Mouse (Mus musculus): ENCODE measurements around the gene Slco4c1. TPM values are rescaled to one million over a fixed set of nuclear protein-coding genes. Genes with fewer than 3 reads are reported as not detected.

The Slco4c1 gene
- polyA plus RNA-seq (2017; shearing (Covaris generic)) = under 1 TPM in 1 of 3 experiments, not detected in 2; 0.09 TPM

DNA sequence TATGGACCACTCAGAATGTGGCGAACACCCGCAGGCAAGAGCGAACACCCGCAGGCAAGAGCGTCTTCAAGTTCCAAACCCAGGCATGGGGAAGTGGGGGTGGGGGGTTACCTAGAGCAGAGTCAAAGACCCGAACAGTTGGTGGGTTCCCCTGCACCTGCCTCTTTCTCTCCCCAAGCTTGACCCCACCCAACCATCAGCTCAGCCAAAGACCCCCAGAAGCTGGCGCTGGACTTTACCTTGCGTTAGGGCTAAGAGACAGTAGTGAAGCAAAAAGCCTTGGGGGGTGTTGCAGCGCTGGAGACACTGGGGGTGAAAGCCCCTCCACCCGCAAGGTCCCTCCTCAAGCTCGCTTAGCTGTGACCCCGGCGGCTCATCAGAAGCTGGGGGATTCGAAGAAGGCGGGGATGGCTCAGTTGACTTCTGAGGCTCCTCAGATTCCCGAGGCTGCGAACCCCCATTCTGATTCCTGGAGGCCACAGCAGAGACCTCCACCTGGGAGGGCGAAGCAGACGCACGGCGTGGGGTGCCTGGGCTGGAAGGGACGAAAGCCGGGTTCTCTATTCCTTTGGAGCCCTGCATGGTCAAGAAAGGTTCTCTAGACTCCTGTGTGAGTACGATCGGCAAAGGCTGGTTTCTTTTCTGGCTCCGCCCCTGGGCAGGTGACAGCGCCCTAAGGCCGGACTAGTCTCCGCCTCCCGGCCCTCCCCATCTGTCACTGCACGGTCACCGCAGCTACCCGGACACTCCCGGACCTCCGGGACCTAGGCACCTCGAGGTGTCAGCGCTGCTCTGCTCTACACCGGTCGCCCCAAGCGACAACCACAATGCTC, at the start of gene Slco4c1:
Gene Slco4c1 (minus strand): TSS at position 644 of the 833 bp plus-strand sequence.
- ATAC-seq = peak; percentile 38

DNA sequence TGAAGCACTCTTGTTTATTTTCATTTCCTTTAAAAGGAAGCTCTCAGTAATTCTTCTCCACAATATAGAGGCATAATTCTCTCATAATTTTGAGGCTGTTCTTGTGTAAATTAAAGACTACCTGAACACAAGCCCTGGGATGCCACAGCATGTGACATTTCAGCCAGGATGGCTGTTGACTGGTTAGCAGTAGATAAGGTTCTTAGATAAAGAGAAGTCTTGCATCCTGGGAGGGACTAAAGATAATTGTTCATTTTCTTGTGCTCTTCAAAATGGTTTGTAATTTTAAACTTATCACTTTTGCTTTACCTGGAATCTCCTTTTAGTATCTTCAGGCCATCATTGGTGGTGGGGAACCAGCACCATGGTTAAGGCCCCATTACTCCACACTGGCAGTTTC, 45.4 kb upstream of the Slco4c1 start:
- ATAC-seq = no peak

DNA sequence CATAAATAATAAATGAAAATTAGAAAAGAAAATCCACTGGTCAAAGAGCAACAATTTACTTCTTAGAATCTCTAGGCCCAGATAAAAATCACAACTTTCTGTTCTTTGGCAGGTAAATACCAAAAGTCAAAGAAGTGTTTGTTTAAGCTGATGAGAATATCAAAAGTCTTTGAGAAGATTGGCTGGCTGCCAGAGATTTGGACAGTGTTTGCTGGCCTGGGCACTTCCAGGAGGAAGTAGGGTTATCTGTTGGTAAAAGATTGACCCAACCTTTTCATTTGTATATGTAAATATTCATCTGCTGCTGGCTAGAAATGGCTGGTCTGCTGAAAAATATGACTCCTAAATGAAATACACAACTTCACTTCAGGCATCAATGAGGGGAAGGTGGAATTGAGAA, 11.8 kb upstream of the Slco4c1 start:
- ATAC-seq = no peak

DNA sequence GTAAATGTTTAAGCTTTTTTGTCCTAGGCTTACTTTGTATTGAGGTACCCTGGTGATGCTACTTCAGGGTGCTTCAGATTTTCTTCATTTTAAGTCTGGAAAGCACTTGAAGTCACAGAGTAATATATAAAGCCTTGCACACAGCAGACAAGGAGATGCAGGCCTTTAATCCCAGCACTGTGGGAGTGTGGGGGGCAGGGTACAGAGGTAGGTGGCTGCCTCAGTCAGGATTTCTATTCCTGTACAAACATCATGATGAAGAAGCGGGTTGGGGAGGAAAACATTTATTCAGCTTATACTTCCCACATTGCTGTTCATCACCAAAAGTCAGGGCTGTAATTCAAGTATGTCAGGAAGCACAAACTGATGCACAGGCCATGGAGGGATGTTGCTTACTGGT, 6.6 kb upstream of the Slco4c1 start:
- no peak for ATAC-seq

DNA sequence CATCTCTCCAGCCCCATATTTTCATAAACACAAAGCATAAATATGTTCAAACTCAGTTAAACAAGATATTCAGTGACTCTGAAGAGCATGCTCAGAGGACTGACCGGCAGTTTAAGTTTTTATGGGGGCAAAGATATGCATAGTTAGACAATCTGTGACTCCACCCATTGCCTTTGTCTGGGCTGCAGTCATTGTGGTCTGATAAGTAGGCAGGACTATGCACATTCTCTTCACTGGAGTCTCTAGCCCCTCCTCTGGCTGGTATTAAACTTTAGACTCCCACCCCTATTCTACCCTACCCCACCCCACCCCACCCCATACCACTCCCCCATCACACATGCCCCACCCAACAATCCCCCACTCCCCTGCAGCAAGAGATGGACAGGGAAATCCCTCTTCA, 4.1 kb upstream of the Slco4c1 start:
- no peak for ATAC-seq

DNA sequence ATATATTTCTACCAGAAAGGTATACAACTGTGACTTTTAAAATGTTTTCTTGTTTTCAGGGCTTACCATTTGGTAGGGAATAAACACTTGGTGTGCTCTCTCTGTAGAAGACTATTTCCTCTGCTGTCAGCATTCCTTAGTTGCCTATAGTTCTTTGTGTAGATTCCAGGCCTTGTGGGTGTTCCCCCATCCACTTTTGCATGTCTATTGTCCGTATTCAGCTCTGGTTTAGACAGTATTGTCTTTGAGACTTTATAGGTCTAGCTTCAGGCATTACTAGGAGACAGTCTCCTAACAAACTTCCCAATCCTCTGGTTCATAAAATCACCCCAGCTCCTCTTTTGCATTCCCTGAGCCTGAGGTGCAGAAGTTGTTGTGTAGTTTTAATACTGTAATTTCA, 2.7 kb upstream of the Slco4c1 start:
- ATAC-seq = no peak

DNA sequence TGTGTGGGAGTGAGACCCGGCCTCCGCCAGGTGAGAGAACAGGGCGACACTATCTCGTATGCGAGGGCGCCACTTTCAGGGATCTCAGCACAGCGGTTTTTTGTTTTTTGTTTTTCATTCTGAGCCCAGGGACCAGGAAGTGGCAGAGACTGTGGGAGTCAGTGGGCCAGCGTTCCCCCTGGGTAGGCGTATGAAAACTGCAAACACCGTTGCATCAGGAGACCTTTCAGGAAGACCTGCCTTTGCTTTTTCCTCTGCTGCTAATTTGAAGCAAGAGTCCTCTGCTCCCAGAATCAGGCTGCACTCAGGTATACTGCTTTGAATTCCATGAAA, 356 bp upstream of the Slco4c1 start:
- ATAC-seq = no peak

DNA sequence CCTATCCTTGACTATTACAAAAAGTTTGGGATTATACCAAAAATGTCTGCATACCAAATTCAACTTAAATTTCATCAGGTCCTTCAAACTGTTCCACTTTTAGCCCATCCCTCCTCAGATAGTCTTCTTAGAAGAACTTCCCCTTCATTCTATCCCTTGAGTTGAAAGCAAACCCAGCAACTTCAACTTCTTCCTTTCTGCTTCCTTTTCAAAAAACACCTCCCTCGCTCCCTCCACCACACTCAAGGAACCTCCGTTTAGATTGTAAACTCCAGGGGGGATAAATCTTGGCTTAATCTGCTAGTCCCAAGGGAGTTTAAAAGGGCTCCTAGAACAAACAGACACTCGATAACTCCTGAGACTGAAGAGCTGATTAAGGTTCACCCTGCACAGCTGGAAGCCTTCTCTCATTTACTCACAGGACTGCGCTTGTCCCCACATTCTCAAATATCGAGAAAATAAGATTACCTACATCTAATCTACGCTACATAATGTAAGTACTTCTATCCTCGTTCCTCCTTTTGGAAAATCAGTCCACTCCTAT, 1.1 kb downstream of the Slco4c1 start:
- no peak for ATAC-seq

DNA sequence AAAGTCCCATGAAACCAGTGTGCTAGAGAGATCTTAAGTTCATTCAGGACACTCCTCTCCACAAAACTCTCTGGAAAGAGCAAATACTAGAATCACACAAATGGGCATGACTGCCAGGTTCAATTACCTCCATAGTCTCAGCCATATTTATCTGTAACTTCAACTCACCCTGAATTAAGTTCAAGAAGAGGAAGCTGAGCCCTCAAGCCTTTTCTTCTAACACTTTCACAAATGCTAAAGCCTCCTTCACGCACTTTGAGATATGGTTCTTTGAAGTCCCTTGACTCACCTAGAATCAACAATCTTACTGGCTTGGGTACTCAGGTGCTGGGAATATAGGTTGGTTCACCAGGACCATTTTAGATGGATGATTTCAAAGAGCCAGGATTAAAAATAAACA, 3.2 kb downstream of the Slco4c1 start:
- ATAC-seq = no peak

DNA sequence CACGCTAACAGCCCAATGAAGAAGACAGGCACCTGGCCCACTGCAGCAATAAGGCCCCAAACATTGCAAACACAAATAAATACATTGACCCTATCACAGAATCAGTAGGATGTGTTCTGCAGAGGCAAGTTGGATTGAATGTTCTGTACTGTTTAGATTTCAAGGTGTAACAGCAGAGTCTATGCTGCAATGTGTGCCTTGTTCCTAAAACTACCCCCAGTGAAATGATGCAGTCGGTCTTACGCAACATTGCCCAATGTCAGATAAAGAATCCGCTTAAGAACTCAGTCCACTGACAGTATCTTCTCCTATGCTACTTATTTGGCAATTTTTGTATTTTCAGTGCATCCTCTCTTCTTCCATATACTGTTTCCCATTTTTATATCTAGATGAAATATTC, 6.0 kb downstream of the Slco4c1 start:
- ATAC-seq = no peak

DNA sequence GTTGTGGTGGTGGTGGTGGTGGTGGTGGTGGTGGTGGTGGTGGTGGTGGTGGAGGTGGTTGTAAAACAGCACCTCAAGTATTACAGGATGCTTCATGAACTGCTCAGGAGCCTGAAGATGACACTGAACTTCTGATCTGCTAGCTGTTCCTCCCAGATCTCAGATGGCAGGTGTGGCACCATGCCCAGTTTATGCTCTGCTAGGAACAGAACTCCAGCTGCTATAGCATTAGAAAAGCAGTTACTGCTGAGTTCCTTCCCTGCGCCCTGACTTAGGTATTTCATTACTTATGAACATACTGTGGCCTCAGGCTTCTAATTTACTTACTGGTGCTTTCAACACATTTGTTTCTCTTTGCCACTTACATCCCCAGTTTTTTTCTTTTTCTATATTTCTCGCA, 7.9 kb downstream of the Slco4c1 start:
- ATAC-seq = no peak

DNA sequence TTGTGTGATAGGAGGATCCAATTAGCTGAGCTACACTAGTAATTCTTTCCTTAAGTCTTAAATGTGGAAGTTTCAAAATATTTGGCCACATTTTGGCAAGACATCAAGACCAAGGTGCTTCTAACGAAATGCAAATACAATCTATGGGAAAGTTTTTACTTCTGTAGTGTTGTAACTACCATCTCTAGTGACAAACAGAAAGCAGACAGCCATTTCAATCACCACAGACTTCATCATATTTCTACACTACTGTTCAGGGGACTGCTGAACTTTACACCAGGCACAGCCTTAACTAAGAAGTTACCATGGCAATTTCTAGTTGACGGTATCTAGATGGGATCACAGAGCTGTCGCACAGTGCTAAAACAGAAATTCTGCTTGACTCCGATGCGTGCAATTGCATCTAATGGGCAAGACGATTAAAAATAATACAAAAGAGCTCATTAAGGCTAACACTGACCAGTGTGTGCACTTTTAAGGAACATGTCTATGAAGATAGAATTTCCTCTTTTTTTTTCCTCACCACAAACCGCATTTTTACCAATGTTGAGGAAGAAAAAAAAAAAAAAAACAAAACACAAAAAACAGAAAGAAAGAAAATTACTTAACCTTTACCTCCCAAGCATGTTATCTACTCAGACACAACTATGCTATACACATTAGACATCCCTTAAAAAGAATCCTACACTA, 11.8 kb downstream of the Slco4c1 start:
- ATAC-seq = no peak

DNA sequence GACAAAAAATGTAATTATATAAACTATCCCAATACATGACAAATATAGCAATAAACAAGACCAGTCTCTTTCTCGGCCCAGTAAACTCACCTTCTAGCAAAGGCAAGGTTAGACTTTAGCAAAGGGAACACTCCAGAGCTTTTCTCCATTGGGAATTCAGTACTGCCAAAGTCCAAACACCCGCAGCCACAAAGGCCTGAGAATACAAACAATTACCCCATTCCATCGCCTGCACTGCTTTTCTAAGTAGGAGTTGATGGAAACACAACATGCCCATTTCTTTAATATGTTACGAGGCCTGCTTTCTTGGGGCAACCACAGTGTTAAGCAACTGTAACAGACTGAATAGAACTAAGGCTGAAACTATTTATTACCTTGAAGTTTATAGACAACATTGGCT, 18.4 kb downstream of the Slco4c1 start:
- no peak for ATAC-seq

DNA sequence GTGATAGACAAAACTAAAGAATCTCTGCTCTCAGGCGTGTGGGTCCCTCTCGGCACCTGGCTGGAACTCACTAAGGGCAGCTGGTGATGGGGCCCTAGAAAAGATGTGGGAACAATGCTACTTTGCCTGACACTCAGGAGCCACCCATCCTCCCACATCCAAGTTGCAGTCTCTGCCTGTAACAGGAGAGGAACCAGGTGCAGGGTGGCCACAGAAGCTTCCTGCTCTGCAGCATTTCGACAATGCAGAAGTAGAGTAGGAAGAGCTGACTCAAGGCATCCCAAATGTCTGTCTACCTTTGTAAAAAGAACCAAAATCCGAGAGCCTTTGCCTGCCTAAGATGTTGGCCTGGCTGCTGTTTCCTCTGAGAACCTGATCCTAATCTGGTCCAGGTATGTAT, 22.9 kb downstream of the Slco4c1 start:
- ATAC-seq = no peak

DNA sequence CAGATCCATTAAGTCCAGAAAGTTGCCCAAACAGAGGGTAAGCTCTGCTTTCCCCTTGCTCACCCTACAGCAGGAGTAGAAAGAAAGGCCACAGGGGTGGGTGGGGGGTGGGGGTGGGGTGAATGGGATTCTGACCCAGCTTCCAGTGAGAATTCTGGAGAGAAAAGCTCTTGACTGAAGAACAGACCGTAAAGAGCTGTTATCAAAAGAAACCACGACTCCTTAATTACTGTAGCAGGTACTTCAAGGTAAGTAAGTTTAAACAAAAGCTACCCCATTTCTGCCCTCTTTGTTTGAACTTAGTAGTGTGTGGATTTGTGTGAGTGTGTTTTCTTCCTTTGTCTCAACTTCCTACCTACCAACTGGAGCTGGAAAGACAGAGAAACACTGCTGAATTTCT, 23.4 kb downstream of the Slco4c1 start:
- no peak for ATAC-seq

DNA sequence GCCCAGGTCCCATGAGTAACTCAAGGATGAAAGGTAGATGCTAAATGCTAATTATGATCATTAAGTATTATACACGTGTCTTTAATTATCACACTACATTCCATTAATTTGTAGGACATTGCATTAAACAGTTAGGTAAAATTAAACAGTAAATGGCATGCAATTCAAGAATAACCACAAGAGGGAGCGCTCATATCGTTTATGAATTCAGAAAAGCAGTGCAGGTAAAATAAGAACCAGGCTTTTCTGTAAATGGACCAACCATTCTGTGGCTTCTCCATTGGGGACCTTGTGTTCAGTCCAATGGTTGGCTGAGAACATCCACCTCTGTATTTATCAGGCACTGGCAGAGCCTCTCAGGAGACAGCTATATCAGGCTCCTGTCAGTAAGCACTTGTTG, 25.2 kb downstream of the Slco4c1 start:
- ATAC-seq = no peak

DNA sequence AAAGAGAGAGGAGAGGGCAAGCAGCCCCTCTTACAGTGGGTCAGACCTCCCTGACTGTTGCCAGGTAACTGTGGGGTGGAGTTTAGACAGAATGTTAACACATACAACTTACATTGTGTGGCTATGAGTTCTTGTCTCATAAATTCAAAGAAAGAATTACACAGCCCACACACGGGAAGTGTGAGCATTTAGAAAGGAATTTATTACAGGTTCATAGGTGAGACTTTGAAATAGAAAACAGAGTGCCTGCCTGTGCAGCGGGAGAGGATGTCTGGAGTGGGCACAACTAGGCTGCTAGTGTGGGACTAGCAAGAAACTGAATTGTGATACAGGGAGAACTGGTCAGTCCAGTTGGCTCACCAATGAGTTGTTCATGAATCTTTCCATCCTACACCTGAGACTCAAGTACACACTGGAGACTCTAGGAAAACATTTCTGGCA, 66.7 kb downstream of the Slco4c1 start:
- ATAC-seq = no peak

DNA sequence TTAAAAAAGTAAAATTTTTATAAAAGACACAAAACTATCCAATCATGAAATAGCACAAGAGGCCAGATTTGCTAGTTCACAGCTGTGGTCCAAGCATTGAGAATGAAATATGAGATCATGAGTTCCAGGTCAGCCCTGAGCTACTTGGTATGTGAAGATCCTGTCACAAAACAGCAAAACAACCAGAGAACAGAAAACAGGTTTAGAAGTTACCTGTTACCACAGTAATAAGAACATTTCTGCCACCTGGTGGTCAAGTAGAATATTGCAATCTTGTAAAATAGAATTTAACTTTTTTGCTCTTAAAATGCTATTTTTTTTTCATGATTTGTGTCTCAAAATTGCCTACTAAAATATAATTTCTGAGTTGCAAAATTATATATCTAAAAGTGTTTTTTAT, 70.4 kb downstream of the Slco4c1 start:
- no peak for ATAC-seq

DNA sequence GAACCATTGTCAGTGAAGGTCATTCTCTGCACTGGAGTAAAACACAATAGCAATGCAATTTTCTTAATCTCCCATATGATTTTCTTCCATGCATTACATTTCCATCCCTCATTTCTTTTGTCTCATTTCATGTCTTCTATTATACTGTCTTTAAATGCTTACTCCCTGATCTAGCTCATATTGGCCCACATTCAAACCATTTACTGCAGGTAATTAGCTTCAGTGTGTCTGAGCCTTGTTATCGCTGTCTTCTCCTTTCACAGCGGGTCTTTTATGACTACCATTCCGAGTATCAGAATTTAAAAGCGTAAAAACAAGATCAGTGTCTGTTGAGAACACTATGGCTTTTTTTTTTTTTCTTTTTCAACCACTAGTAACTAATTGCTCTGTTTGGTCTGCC, 77.3 kb downstream of the Slco4c1 start:
- no peak for ATAC-seq

DNA sequence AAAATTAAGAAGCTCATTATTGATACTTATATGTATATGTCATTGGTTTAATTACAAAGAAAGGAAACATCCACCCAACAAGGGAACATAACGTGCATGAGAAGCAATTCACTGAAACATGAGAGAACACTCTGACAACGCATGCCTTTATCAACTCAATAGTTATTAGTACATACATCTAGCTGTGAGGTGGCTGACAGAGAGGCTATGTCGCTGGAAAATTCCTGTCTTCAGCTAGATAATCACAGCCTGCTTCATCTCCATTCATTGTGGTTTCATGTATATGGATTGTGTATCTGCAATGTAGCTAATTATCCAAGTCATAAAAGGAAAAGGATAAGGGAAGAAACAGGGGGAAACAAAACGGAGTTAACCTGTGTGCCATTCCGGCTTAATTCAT, 77.7 kb downstream of the Slco4c1 start:
- no peak for ATAC-seq

DNA sequence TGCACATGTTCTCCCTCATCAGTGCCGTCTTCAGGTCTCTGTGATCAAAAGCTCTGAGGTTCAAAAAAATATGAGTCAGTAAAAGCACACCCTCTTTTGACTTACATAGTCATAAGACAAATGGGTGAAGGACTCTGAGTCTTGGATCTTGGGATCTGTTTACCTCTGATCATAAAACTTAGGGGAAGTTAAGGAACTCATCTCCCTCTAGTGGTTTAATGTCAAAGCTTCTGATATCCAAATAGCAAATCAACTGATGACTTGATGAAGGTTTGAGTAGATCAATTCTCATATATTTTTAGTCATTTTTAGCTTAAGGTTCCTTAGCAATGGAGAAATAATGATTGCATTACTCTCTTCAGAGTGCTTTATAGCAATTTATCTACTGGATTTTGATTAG, 82.7 kb downstream of the Slco4c1 start:
- ATAC-seq = no peak

DNA sequence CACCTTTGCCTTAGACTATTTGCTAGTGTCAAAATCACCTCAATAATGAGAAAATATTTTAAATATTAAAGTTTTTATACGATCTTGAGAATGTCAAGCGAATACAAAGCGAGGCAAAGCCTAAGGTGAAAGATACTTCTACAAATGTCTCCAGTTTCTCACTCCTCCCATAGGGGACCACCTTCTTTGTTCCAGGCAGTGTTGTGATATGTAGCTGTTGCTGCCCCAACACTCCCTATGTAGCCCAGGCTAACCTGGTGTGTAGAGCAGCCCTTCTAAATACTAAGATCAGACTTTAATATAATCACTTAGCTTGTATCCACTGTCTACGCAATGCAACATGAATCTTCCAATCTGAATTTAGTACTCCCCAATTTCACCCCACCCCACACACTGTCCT, 97.8 kb downstream of the Slco4c1 start:
- no peak for ATAC-seq

DNA sequence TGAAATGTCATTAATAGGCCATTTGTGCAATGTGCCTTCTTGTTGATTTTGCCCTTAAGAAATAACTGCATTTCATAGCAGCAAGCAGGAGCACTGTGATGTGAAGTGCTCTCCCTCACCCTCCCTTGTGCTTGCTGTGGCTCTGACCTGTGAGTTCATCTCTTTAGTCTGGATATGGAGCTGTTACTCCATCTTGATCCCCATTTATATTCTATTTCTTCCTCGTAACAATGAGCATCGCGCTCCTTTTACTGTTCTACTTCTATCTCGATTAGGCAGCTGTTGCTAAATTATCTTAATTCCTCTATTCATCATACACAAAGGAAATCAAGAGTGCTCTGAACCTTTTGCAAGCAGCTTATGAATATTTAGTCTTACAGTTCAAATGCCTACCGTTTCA, 98.3 kb downstream of the Slco4c1 start:
- no peak for ATAC-seq

DNA sequence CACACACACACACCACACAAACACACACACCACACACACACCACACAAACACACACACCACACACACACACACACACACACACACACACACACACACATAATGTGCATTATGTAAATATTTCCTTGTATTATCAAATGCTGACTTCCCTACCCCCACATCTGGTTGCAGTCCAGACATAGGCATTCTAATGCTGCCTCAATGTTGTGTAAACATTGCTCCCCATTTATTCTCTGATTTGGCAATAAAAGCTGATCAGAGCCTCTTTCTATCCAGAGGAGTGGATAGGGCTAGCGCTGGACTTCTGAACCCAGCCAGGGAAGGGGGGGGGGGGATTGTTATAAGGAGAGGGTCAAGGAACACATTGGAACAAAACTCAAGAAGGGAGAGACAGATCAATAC, 101.7 kb downstream of the Slco4c1 start:
- ATAC-seq = no peak
